Mouse (Mus musculus) neural tube, embryonic 11.5 days (tissue): Measurements from ENCODE around the gene Iqgap2. TPM values are rescaled to one million over a fixed set of nuclear protein-coding genes. Genes with fewer than 3 reads are reported as not detected.

Experiments
- ATAC-seq: fragments of 200-750 bp; cut with Nextera tagmentation; 2 replicates; pipeline ENCODE4 v1.8.0; 2017; ENCODE audit warnings: moderate number of reproducible peaks, mild to moderate bottlenecking, moderate TSS enrichment, moderate library complexity; ENCODE audit not compliant: insufficient read depth, low FRiP score, low TSS enrichment
- DNase-seq: peaks from one replicate; pipeline ENCODE4 v3.0.0-alpha.2; 2015; ENCODE audit warnings: low spot score
- H3K27ac ChIP-seq: fragments of 300-500 bp; sonication (generic); 2 replicates; pipeline ENCODE4 v1.5.1; 2014; ENCODE audit warnings: low read depth, mild to moderate bottlenecking, low read length
- H3K27me3 ChIP-seq: fragments of 300-500 bp; sonication (generic); 2 replicates; pipeline ENCODE4 v1.6.1; 2014; ENCODE audit warnings: mild to moderate bottlenecking, low read length, mixed read lengths; ENCODE audit not compliant: control insufficient read depth, insufficient read depth
- H3K36me3 ChIP-seq: fragments of 300-500 bp; sonication (generic); 2 replicates; pipeline ENCODE4 v1.6.1; 2014; ENCODE audit warnings: mild to moderate bottlenecking, low read length, moderate library complexity, mixed read lengths; ENCODE audit not compliant: control insufficient read depth, insufficient read depth
- H3K4me1 ChIP-seq: fragments of 300-500 bp; sonication (generic); 2 replicates; pipeline ENCODE4 v1.6.1; 2014; ENCODE audit warnings: low read length, mixed read lengths; ENCODE audit not compliant: control insufficient read depth, insufficient read depth
- H3K4me2 ChIP-seq: fragments of 300-500 bp; sonication (generic); 2 replicates; pipeline ENCODE4 v1.6.1; 2014; ENCODE audit warnings: low read depth, mild to moderate bottlenecking, moderate library complexity
- H3K4me3 ChIP-seq: fragments of 300-500 bp; sonication (generic); 2 replicates; pipeline ENCODE4 v1.5.1; 2014; ENCODE audit warnings: low read depth, low read length
- H3K9ac ChIP-seq: fragments of 300-500 bp; sonication (generic); 2 replicates; pipeline ENCODE4 v1.6.1; 2014; ENCODE audit warnings: mild to moderate bottlenecking, low read length
- H3K9me3 ChIP-seq: fragments of 300-500 bp; sonication (generic); 2 replicates; pipeline ENCODE4 v1.6.1; 2016; ENCODE audit warnings: low read length; ENCODE audit not compliant: control insufficient read depth
- WGBS: fragments of 180-500 bp; shearing (Covaris S2); extraction: QIAGEN DNeasy Blood & Tissue Kit; methylation state at CpG from one replicate; pipeline ENCODE4 v1.1.7; 2014; 5-methylcytosine and 5-hydroxymethylcytosine counted together
- polyA plus RNA-seq: library from polyadenylated mRNA; unstranded; fragments of >200 nt; fragmentation: Nextera tagmentation; extraction: Ambion mirVana; gene quantifications from 2 replicates; pipeline ENCODE4 v1.2.1, GENCODE M21; 2014

Iqgap2 gene
- polyA plus RNA-seq, 1 experiment from 2014 or later: 15.3 TPM

GRCm38 (mm10) chr13:95578016-95578697, 313.6 kb downstream of the Iqgap2 start:
- ATAC-seq (no peak), DNase-seq (no peak)
- no peak overlapping the region for H3K27ac ChIP-seq
- no peak overlapping the region for H3K4me3 ChIP-seq
- H3K4me1 ChIP-seq: no peaks in the 10 kb centered on the region
- no peak overlapping the region for H3K4me2 ChIP-seq
- no peaks in the 10 kb centered on the region for H3K27me3 ChIP-seq
- 88% methylated on average over 5 of the region's 5 CpGs for WGBS
- no peaks in the 10 kb centered on the region for H3K9me3 ChIP-seq
- H3K9ac ChIP-seq: no peak overlapping the region
- no peaks in the 10 kb centered on the region for H3K36me3 ChIP-seq

Other genes with a start within 250 kb of the Iqgap2 start
- 2.6 and 4.2 TPM in 2 replicates for gene F2rl2, start 195.1 kb downstream of the Iqgap2 start, polyA plus RNA-seq
- gene Gm20075, start 189.5 kb upstream of the Iqgap2 start, polyA plus RNA-seq: 36.4 and 38.2 TPM in 2 replicates
- gene Gm17190, start 190.1 kb upstream of the Iqgap2 start, polyA plus RNA-seq: not detected in 2 replicates
- 7.2 and 9.6 TPM in 2 replicates for gene Sv2c, start 240.7 kb upstream of the Iqgap2 start, polyA plus RNA-seq